Mouse (Mus musculus): ENCODE measurements around the gene Spred2.

Gene Spred2

GRCm38 (mm10) chr11:19984029-19984428, 59.9 kb downstream of the Spred2 start:
- DNase-seq (ENCODE audit: low spot score in 2 of 2): no peak

GRCm38 (mm10) chr11:19985283-19985854, 61.2 kb downstream of the Spred2 start:
- no peak for DNase-seq (ENCODE audit: low spot score in 2 of 2)

GRCm38 (mm10) chr11:19986443-19986861, 62.3 kb downstream of the Spred2 start:
- no peak for DNase-seq (ENCODE audit: low spot score in 2 of 2)

- DNase-seq (ENCODE audit: low spot score in 2 of 2): no peak
Measured at GRCm38 (mm10) chr11:19986871-19987755, 62.9 kb downstream of the Spred2 start.

- no peak for DNase-seq (ENCODE audit: low spot score in 2 of 2)
Measured at GRCm38 (mm10) chr11:19987756-19988091, 63.5 kb downstream of the Spred2 start.

- DNase-seq (ENCODE audit: low spot score in 2 of 2): no peak
Measured at GRCm38 (mm10) chr11:19988224-19988623, 64.0 kb downstream of the Spred2 start.

- no peak for DNase-seq (ENCODE audit: low spot score in 2 of 2)
Measured at GRCm38 (mm10) chr11:19988631-19989030, 64.5 kb downstream of the Spred2 start.

GRCm38 (mm10) chr11:19989141-19989910, 65.2 kb downstream of the Spred2 start:
- no peak for DNase-seq (ENCODE audit: low spot score in 2 of 2)

- DNase-seq (ENCODE audit: low spot score in 2 of 2): no peak
Measured at GRCm38 (mm10) chr11:19990731-19991130, 66.6 kb downstream of the Spred2 start.

GRCm38 (mm10) chr11:19991303-19991976, 67.3 kb downstream of the Spred2 start:
- no peak for DNase-seq (ENCODE audit: low spot score in 2 of 2)

- DNase-seq (ENCODE audit: low spot score in 2 of 2): no peak
Measured at GRCm38 (mm10) chr11:19992341-19993281, 68.4 kb downstream of the Spred2 start.

- DNase-seq (ENCODE audit: low spot score in 2 of 2): no peak
Measured at GRCm38 (mm10) chr11:19993753-19994152, 69.6 kb downstream of the Spred2 start.

GRCm38 (mm10) chr11:19994262-19994790, 70.2 kb downstream of the Spred2 start:
- DNase-seq (ENCODE audit: low spot score in 2 of 2): no peak

GRCm38 (mm10) chr11:19997940-19998339, 73.8 kb downstream of the Spred2 start:
- DNase-seq (ENCODE audit: low spot score in 2 of 2): no peak

GRCm38 (mm10) chr11:20002883-20003282, 78.7 kb downstream of the Spred2 start:
- DNase-seq (ENCODE audit: low spot score in 2 of 2): no peak

GRCm38 (mm10) chr11:20007701-20008100, 83.5 kb downstream of the Spred2 start:
- DNase-seq (ENCODE audit: low spot score in 2 of 2): no peak

- DNase-seq (ENCODE audit: low spot score in 2 of 2): no peak
Measured at GRCm38 (mm10) chr11:20011210-20011978, 87.2 kb downstream of the Spred2 start.

GRCm38 (mm10) chr11:20013366-20013765, 89.2 kb downstream of the Spred2 start:
- DNase-seq (ENCODE audit: low spot score in 2 of 2): no peak

GRCm38 (mm10) chr11:20017937-20018336, 93.8 kb downstream of the Spred2 start:
- DNase-seq (ENCODE audit: low spot score in 2 of 2): no peak

- no peak for DNase-seq (ENCODE audit: low spot score in 2 of 2)
Measured at GRCm38 (mm10) chr11:20018905-20019304, 94.7 kb downstream of the Spred2 start.

Data from urinary bladder, adult 18-20 months (tissue).